Mouse (Mus musculus): ENCODE data around the gene Tekt3. TPM values are rescaled to one million over a fixed set of nuclear protein-coding genes. Genes with fewer than 3 reads are reported as not detected.

The Tekt3 gene
- total RNA-seq, 1 experiment, result not detected

DNA sequence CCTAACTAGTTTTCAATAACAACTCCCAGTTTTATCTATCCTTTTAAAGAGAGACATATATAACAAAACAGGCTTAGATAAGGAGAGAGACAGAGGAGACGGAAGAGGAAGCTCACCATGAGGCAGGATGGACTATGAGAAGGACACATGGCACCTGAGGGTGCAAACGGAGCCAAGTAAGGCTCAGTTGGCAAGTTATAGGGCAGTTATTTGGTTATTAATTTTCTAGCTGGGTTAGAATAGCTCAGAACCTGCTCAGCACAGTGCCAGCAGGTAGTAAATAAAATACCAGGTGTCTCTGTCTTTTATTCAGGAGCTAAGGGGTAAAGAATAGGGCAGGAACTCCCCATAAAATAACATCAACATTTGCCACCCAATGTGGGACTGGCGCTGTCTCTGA is 36.6 kb downstream of the Tekt3 start:
- Histone ChIP-seq H3K9me3 (ENCODE audit: control insufficient read depth, insufficient read depth, low read depth, low read length) (no peaks in the 10 kb centered on the region), H3K36me3 (ENCODE audit: control insufficient read depth, insufficient read depth, low read length, poor library complexity, severe bottlenecking) (no peaks in the 10 kb centered on the region), H3K4me3 (ENCODE audit: insufficient read depth in 1 of 2, low read depth in 1 of 2, low read length in 2 of 2, poor library complexity in 1 of 2, severe bottlenecking in 1 of 2) (no peak overlapping the region), H3K9ac (ENCODE audit: insufficient read depth, low read depth, low read length, poor library complexity, severe bottlenecking) (no peak overlapping the region), H3K27ac (ENCODE audit: insufficient read depth, low read depth, low read length, poor library complexity, severe bottlenecking) (no peak overlapping the region), H3K4me1 (ENCODE audit: control insufficient read depth in 2 of 2, insufficient read depth in 2 of 2, low read length in 2 of 2, poor library complexity in 1 of 2) (no peaks in the 10 kb centered on the region)
- in situ Hi-C loops (cut with MboI; ENCODE audit: low sequenced_read_pairs in 2 of 2, unreplicated experiment in 2 of 2), result no loop called here
- TF ChIP-seq HCFC1 (IDR thresholded peaks at IDR 0.05; ENCODE audit: borderline replicate concordance, insufficient read depth, low read length), result no peak
- no peak for TF ChIP-seq ZNF384 (IDR thresholded peaks at IDR 0.05; ENCODE audit: low read depth, low read length)
- no peak for TF ChIP-seq ZC3H11A (IDR thresholded peaks at IDR 0.05; ENCODE audit: borderline replicate concordance, low read depth, low read length)
- TF ChIP-seq CHD2 (IDR thresholded peaks at IDR 0.05; ENCODE audit: low read depth, low read length), result no peak
- TF ChIP-seq MAFK (IDR thresholded peaks at IDR 0.05; ENCODE audit: insufficient read depth, low read depth, low read length), result no peak
- DNase-seq (ENCODE audit: low read depth, low spot score), result no peak

DNA sequence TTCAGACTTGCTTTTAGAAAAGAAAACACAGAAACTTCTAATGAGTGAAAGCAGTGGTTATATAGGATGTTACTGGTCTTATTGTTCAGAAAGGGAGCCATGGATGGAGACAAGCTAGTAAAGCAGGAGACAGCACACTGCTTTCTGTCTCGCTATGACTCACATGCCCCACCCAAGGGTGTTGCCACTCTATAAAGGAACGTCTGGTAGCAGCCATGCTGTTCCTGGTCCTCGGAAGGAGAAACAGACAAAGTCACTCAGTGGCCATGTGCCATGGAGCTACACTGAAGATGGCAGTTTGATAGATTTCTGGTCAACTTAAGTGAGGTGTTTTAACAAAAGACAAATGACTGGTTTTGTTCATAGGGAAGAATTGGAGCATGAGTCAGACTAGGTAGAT is 37.9 kb downstream of the Tekt3 start:
- TF ChIP-seq MAFK (IDR thresholded peaks at IDR 0.05; ENCODE audit: insufficient read depth, low read depth, low read length) (no peak), CHD2 (IDR thresholded peaks at IDR 0.05; ENCODE audit: low read depth, low read length) (no peak), ZC3H11A (IDR thresholded peaks at IDR 0.05; ENCODE audit: borderline replicate concordance, low read depth, low read length) (no peak), ZNF384 (IDR thresholded peaks at IDR 0.05; ENCODE audit: low read depth, low read length) (no peak), HCFC1 (IDR thresholded peaks at IDR 0.05; ENCODE audit: borderline replicate concordance, insufficient read depth, low read length) (no peak)
- no peak for DNase-seq (ENCODE audit: low read depth, low spot score)
- Histone ChIP-seq H3K4me1 (ENCODE audit: control insufficient read depth in 2 of 2, insufficient read depth in 2 of 2, low read length in 2 of 2, poor library complexity in 1 of 2) (no peaks in the 10 kb centered on the region), H3K9ac (ENCODE audit: insufficient read depth, low read depth, low read length, poor library complexity, severe bottlenecking) (no peak overlapping the region), H3K27ac (ENCODE audit: insufficient read depth, low read depth, low read length, poor library complexity, severe bottlenecking) (no peak overlapping the region), H3K36me3 (ENCODE audit: control insufficient read depth, insufficient read depth, low read length, poor library complexity, severe bottlenecking) (no peaks in the 10 kb centered on the region), H3K9me3 (ENCODE audit: control insufficient read depth, insufficient read depth, low read depth, low read length) (no peaks in the 10 kb centered on the region), H3K4me3 (ENCODE audit: insufficient read depth in 1 of 2, low read depth in 1 of 2, low read length in 2 of 2, poor library complexity in 1 of 2, severe bottlenecking in 1 of 2) (no peak overlapping the region)
- in situ Hi-C loops (cut with MboI; ENCODE audit: low sequenced_read_pairs in 2 of 2, unreplicated experiment in 2 of 2), result no loop called here

- no peaks in the 10 kb centered on the region for H3K4me1 ChIP-seq (ENCODE audit: control insufficient read depth in 2 of 2, insufficient read depth in 2 of 2, low read length in 2 of 2, poor library complexity in 1 of 2)
- no peak for DNase-seq (ENCODE audit: low read depth, low spot score)
- TF ChIP-seq MAFK (IDR thresholded peaks at IDR 0.05; ENCODE audit: insufficient read depth, low read depth, low read length) (no peak), ZNF384 (IDR thresholded peaks at IDR 0.05; ENCODE audit: low read depth, low read length) (no peak), CHD2 (IDR thresholded peaks at IDR 0.05; ENCODE audit: low read depth, low read length) (no peak), HCFC1 (IDR thresholded peaks at IDR 0.05; ENCODE audit: borderline replicate concordance, insufficient read depth, low read length) (no peak), ZC3H11A (IDR thresholded peaks at IDR 0.05; ENCODE audit: borderline replicate concordance, low read depth, low read length) (no peak)
- in situ Hi-C loops (cut with MboI; ENCODE audit: low sequenced_read_pairs in 2 of 2, unreplicated experiment in 2 of 2), result no loop called here
- no peak overlapping the region for H3K9ac ChIP-seq (ENCODE audit: insufficient read depth, low read depth, low read length, poor library complexity, severe bottlenecking)
- no peaks in the 10 kb centered on the region for H3K36me3 ChIP-seq (ENCODE audit: control insufficient read depth, insufficient read depth, low read length, poor library complexity, severe bottlenecking)
- H3K4me3 ChIP-seq (ENCODE audit: insufficient read depth in 1 of 2, low read depth in 1 of 2, low read length in 2 of 2, poor library complexity in 1 of 2, severe bottlenecking in 1 of 2), result no peak overlapping the region
- no peak overlapping the region for H3K27ac ChIP-seq (ENCODE audit: insufficient read depth, low read depth, low read length, poor library complexity, severe bottlenecking)
- no peaks in the 10 kb centered on the region for H3K9me3 ChIP-seq (ENCODE audit: control insufficient read depth, insufficient read depth, low read depth, low read length)
Measured at GRCm38 (mm10) chr11:63103256-63103655, 41.8 kb downstream of the Tekt3 start.

DNA sequence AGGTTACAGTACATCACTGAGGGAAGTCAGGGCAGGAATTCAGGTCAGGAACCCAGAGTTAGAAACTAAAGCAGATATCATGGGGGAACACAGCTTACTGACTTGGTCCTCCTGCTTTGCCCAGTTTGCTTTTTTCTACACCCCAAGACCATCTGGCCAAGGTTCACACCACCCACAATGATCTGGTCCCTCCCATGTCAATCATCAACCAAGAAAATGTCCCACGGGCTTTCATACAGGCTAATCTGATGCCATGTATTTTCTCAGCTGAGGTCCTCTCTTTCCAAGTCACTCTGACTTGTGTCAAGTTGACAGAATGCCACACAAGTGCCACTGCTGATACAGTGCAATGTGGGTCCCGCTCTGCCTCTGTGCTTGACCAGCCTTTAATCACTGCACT is 42.6 kb downstream of the Tekt3 start:
- Histone ChIP-seq H3K4me1 (ENCODE audit: control insufficient read depth in 2 of 2, insufficient read depth in 2 of 2, low read length in 2 of 2, poor library complexity in 1 of 2) (no peaks in the 10 kb centered on the region), H3K4me3 (ENCODE audit: insufficient read depth in 1 of 2, low read depth in 1 of 2, low read length in 2 of 2, poor library complexity in 1 of 2, severe bottlenecking in 1 of 2) (no peak overlapping the region), H3K27ac (ENCODE audit: insufficient read depth, low read depth, low read length, poor library complexity, severe bottlenecking) (no peak overlapping the region), H3K9me3 (ENCODE audit: control insufficient read depth, insufficient read depth, low read depth, low read length) (no peaks in the 10 kb centered on the region), H3K36me3 (ENCODE audit: control insufficient read depth, insufficient read depth, low read length, poor library complexity, severe bottlenecking) (no peaks in the 10 kb centered on the region), H3K9ac (ENCODE audit: insufficient read depth, low read depth, low read length, poor library complexity, severe bottlenecking) (no peak overlapping the region)
- no peak for TF ChIP-seq CHD2 (IDR thresholded peaks at IDR 0.05; ENCODE audit: low read depth, low read length)
- TF ChIP-seq HCFC1 (IDR thresholded peaks at IDR 0.05; ENCODE audit: borderline replicate concordance, insufficient read depth, low read length), result no peak
- no peak for TF ChIP-seq ZC3H11A (IDR thresholded peaks at IDR 0.05; ENCODE audit: borderline replicate concordance, low read depth, low read length)
- TF ChIP-seq ZNF384 (IDR thresholded peaks at IDR 0.05; ENCODE audit: low read depth, low read length), result no peak
- TF ChIP-seq MAFK (IDR thresholded peaks at IDR 0.05; ENCODE audit: insufficient read depth, low read depth, low read length), result no peak
- no peak for DNase-seq (ENCODE audit: low read depth, low spot score)
- in situ Hi-C loops (cut with MboI; ENCODE audit: low sequenced_read_pairs in 2 of 2, unreplicated experiment in 2 of 2), result no loop called here

DNA sequence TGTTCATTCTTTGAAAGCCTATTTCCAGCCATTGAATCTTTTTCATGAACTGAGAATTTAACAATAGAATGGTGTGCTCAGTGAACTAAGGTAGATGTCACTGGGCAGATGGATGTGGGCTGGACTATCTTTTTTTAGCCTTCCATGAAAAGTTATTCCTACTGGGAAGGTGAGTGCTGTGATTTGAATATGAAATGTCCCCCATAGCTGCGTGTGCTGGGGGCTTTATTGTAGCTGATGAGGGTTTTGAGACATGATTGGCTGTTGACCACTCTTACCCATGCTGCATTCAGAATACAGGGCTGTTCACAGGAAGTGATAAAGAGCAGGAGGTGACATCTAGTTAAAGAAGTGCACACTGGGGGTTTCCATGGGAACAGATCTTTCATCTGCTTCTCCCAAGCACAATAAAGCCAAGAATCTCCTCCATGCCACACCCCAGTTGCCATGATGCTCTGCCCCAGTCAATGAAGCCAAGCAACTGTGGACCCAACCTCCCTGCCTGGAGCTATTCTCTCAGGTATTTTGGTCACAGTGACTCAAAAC is 47.8 kb downstream of the Tekt3 start:
- Histone ChIP-seq H3K9me3 (ENCODE audit: control insufficient read depth, insufficient read depth, low read depth, low read length) (no peaks in the 10 kb centered on the region), H3K4me1 (ENCODE audit: control insufficient read depth in 2 of 2, insufficient read depth in 2 of 2, low read length in 2 of 2, poor library complexity in 1 of 2) (no peaks in the 10 kb centered on the region), H3K9ac (ENCODE audit: insufficient read depth, low read depth, low read length, poor library complexity, severe bottlenecking) (no peak overlapping the region), H3K27ac (ENCODE audit: insufficient read depth, low read depth, low read length, poor library complexity, severe bottlenecking) (no peak overlapping the region), H3K4me3 (ENCODE audit: insufficient read depth in 1 of 2, low read depth in 1 of 2, low read length in 2 of 2, poor library complexity in 1 of 2, severe bottlenecking in 1 of 2) (no peak overlapping the region), H3K36me3 (ENCODE audit: control insufficient read depth, insufficient read depth, low read length, poor library complexity, severe bottlenecking) (no peaks in the 10 kb centered on the region)
- peak; percentile 19 for DNase-seq (ENCODE audit: low read depth, low spot score)
- in situ Hi-C loops (cut with MboI; ENCODE audit: low sequenced_read_pairs in 2 of 2, unreplicated experiment in 2 of 2), result no loop called here
- TF ChIP-seq MAFK (IDR thresholded peaks at IDR 0.05; ENCODE audit: insufficient read depth, low read depth, low read length) (no peak), CHD2 (IDR thresholded peaks at IDR 0.05; ENCODE audit: low read depth, low read length) (no peak), ZNF384 (IDR thresholded peaks at IDR 0.05; ENCODE audit: low read depth, low read length) (no peak), HCFC1 (IDR thresholded peaks at IDR 0.05; ENCODE audit: borderline replicate concordance, insufficient read depth, low read length) (no peak), ZC3H11A (IDR thresholded peaks at IDR 0.05; ENCODE audit: borderline replicate concordance, low read depth, low read length) (no peak)

All from ES-E14 (cell line).